Mouse (Mus musculus) embryonic facial prominence, embryonic 14.5 days (tissue): ENCODE measurements around the gene Fam32a. TPM values are rescaled to one million over a fixed set of nuclear protein-coding genes. Genes with fewer than 3 reads are reported as not detected.

Experiments used
- ATAC-seq: fragments of 200-750 bp; cut with Nextera tagmentation; 2 replicates; pipeline ENCODE4 v1.8.0; 2017; ENCODE audit warnings: low read depth, moderate number of reproducible peaks, moderate TSS enrichment
- DNase-seq: peaks from one replicate; pipeline ENCODE4 v3.0.0-alpha.2; 2015; ENCODE audit warnings: low spot score
- H3K27ac ChIP-seq: fragments of 300-500 bp; sonication (generic); replicated peaks from 2 replicates; pipeline ENCODE4 v1.5.1; 2014; ENCODE audit warnings: low read depth, mild to moderate bottlenecking, low read length, moderate library complexity
- H3K27me3 ChIP-seq: fragments of 300-500 bp; sonication (generic); replicated peaks from 2 replicates; pipeline ENCODE4 v1.6.1; 2014; ENCODE audit warnings: low read length; ENCODE audit not compliant: control insufficient read depth, insufficient read depth
- H3K36me3 ChIP-seq: fragments of 300-500 bp; sonication (generic); 2 replicates; pipeline ENCODE4 v1.6.1; 2014; ENCODE audit warnings: low read length, mixed read lengths; ENCODE audit not compliant: control insufficient read depth, insufficient read depth
- H3K4me1 ChIP-seq: fragments of 300-500 bp; sonication (generic); 2 replicates; pipeline ENCODE4 v1.6.1; 2014; ENCODE audit warnings: antibody characterized with exemption, low read length; ENCODE audit not compliant: control insufficient read depth, insufficient read depth
- H3K4me2 ChIP-seq: fragments of 300-500 bp; sonication (generic); 2 replicates; pipeline ENCODE4 v1.6.1; 2014; ENCODE audit warnings: low read depth, mild to moderate bottlenecking, low read length, moderate library complexity, mixed read lengths
- H3K4me3 ChIP-seq: fragments of 300-500 bp; sonication (generic); 2 replicates; pipeline ENCODE4 v1.5.1; 2014; ENCODE audit warnings: low read depth, mild to moderate bottlenecking, low read length
- H3K9ac ChIP-seq: fragments of 300-500 bp; sonication (generic); 2 replicates; pipeline ENCODE4 v1.6.1; 2014; ENCODE audit warnings: low read depth, mild to moderate bottlenecking, low read length, moderate library complexity, mixed read lengths
- H3K9me3 ChIP-seq: fragments of 300-500 bp; sonication (generic); 2 replicates; pipeline ENCODE4 v1.6.1; 2016; ENCODE audit warnings: low read length; ENCODE audit not compliant: control insufficient read depth
- WGBS: fragments of 180-500 bp; shearing (Covaris S2); extraction: QIAGEN DNeasy Blood & Tissue Kit; methylation state at CpG from one replicate; pipeline ENCODE4 v1.1.7; 2014; 5-methylcytosine and 5-hydroxymethylcytosine counted together
- polyA plus RNA-seq: library from polyadenylated mRNA; unstranded; fragments of >200 nt; fragmentation: Nextera tagmentation; extraction: Ambion mirVana; gene quantifications from 2 replicates; pipeline ENCODE4 v1.2.1, GENCODE M21; 2014

Gene Fam32a
- polyA plus RNA-seq, 1 experiment from 2014 or later, result 57.6 TPM

- peaks cover 31% of the 10 kb centered on the region for H3K36me3 ChIP-seq
- H3K27me3 ChIP-seq, result no peaks in the 10 kb centered on the region
- peaks cover 8% of the 10 kb centered on the region for H3K4me1 ChIP-seq
- no peak for DNase-seq
- no peak for ATAC-seq
- H3K4me2 ChIP-seq, result peak overlapping the region; percentile 85
- peak overlapping the region; percentile 77 for H3K4me3 ChIP-seq
- 84% methylated on average over 4 of the region's 4 CpGs for WGBS
- H3K9me3 ChIP-seq, result no peaks in the 10 kb centered on the region
- H3K27ac ChIP-seq, result no peak overlapping the region
- H3K9ac ChIP-seq, result no peak overlapping the region; the same call in 1 of the 2 replicates
Observed at GRCm38 (mm10) chr8:72220758-72221157, 1.2 kb downstream of the Fam32a start.

GRCm38 (mm10) chr8:72222656-72223055, 3.1 kb downstream of the Fam32a start:
- 94% methylated on average over 5 of the region's 5 CpGs for WGBS
- no peaks in the 10 kb centered on the region for H3K27me3 ChIP-seq
- H3K4me1 ChIP-seq, result peaks cover 8% of the 10 kb centered on the region
- H3K4me2 ChIP-seq, result no peak overlapping the region
- H3K9ac ChIP-seq, result no peak overlapping the region
- H3K9me3 ChIP-seq, result no peaks in the 10 kb centered on the region
- no peak overlapping the region for H3K4me3 ChIP-seq
- peaks cover 31% of the 10 kb centered on the region for H3K36me3 ChIP-seq
- no peak for DNase-seq
- ATAC-seq, result no peak
- no peak overlapping the region for H3K27ac ChIP-seq

- Histone ChIP-seq H3K4me1 (0 out of 2 replicates have a peak, but pooled peaks cover 3% of the 10 kb centered on the region), H3K27me3 (no peaks in the 10 kb centered on the region), H3K9ac (peak within 1 kb of the TSS; percentile 76), H3K4me2 (peak within 1 kb of the TSS; percentile 52), H3K27ac (peak within 1 kb of the TSS; percentile 95), H3K4me3 (peak within 1 kb of the TSS; percentile 51), H3K9me3 (no peaks in the 10 kb centered on the region), H3K36me3 (no peaks in the 10 kb centered on the region)
- DNase-seq, result peak; percentile 100
- under 1% methylated on average over 33 of the region's 54 CpGs for WGBS
- peak; percentile 96 for ATAC-seq
Observed at GRCm38 (mm10) chr8:72239499-72240402, 20.2 kb downstream of the Fam32a start, which contains the start of gene Ap1m1. Ap1m1 (plus strand) TSS chr8:72240018.

- Histone ChIP-seq H3K9ac (peak overlapping the region; percentile 76), H3K4me3 (peak overlapping the region; percentile 51), H3K9me3 (no peaks in the 10 kb centered on the region), H3K4me2 (peak overlapping the region; percentile 52), H3K36me3 (no peaks in the 10 kb centered on the region), H3K4me1 (0 out of 2 replicates have a peak, but pooled peaks cover 3% of the 10 kb centered on the region), H3K27me3 (no peaks in the 10 kb centered on the region), H3K27ac (peak overlapping the region; percentile 95)
- no peak for DNase-seq
- WGBS, result under 1% methylated on average over 24 of the region's 24 CpGs
- no peak for ATAC-seq
Observed at GRCm38 (mm10) chr8:72240403-72240763, 20.9 kb downstream of the Fam32a start.

- ATAC-seq (no peak), DNase-seq (no peak)
- peak overlapping the region; percentile 76 for H3K9ac ChIP-seq
- H3K4me3 ChIP-seq, result peak overlapping the region; percentile 51
- H3K4me2 ChIP-seq, result peak overlapping the region; percentile 52
- 0 out of 2 replicates have a peak, but pooled peaks cover 3% of the 10 kb centered on the region for H3K4me1 ChIP-seq
- WGBS, result 77% methylated on average over 7 of the region's 7 CpGs
- H3K27me3 ChIP-seq, result no peaks in the 10 kb centered on the region
- H3K36me3 ChIP-seq, result 0 out of 2 replicates have a peak, but pooled peaks cover 2% of the 10 kb centered on the region
- no peak overlapping the region for H3K27ac ChIP-seq
- H3K9me3 ChIP-seq, result no peaks in the 10 kb centered on the region
Observed at GRCm38 (mm10) chr8:72240951-72241350, 21.4 kb downstream of the Fam32a start.

GRCm38 (mm10) chr8:72242226-72242625, 22.7 kb downstream of the Fam32a start:
- Histone ChIP-seq H3K4me1 (0 out of 2 replicates have a peak, but pooled peaks cover 3% of the 10 kb centered on the region), H3K36me3 (peaks cover 10% of the 10 kb centered on the region), H3K27me3 (no peaks in the 10 kb centered on the region), H3K4me3 (no peak overlapping the region), H3K4me2 (no peak overlapping the region), H3K9me3 (no peaks in the 10 kb centered on the region), H3K9ac (no peak overlapping the region), H3K27ac (no peak overlapping the region)
- no peak for ATAC-seq
- DNase-seq, result no peak
- 92% methylated on average over 1 of the region's 1 CpGs for WGBS

GRCm38 (mm10) chr8:72244610-72245009, 25.1 kb downstream of the Fam32a start:
- Histone ChIP-seq H3K36me3 (peaks cover 13% of the 10 kb centered on the region), H3K27ac (no peak overlapping the region), H3K4me3 (no peak overlapping the region), H3K4me1 (0 out of 2 replicates have a peak, but pooled peaks cover 3% of the 10 kb centered on the region), H3K9ac (no peak overlapping the region), H3K4me2 (no peak overlapping the region), H3K27me3 (no peaks in the 10 kb centered on the region), H3K9me3 (no peaks in the 10 kb centered on the region)
- no peak for ATAC-seq
- 64% methylated on average over 2 of the region's 2 CpGs for WGBS
- no peak for DNase-seq

GRCm38 (mm10) chr8:72257171-72257901, 37.8 kb downstream of the Fam32a start:
- DNase-seq (peak; percentile 32), ATAC-seq (no peak)
- Histone ChIP-seq H3K27ac (no peak overlapping the region), H3K4me2 (no peak overlapping the region), H3K9me3 (no peaks in the 10 kb centered on the region), H3K4me1 (no peaks in the 10 kb centered on the region; the same call in 1 of the 2 replicates), H3K36me3 (peaks cover 33% of the 10 kb centered on the region), H3K4me3 (no peak overlapping the region), H3K9ac (no peak overlapping the region), H3K27me3 (no peaks in the 10 kb centered on the region)
- 57% methylated on average over 7 of the region's 7 CpGs for WGBS
